Mouse (Mus musculus) midbrain, embryonic 12.5 days (tissue): ENCODE measurements around the gene Nisch. TPM values are rescaled to one million over a fixed set of nuclear protein-coding genes. Genes with fewer than 3 reads are reported as not detected.

ENCODE experiments used
- ATAC-seq: fragments of 200-750 bp; cut with Nextera tagmentation; 2 replicates; pipeline ENCODE4 v1.8.0; 2017; ENCODE audit warnings: low read depth, moderate TSS enrichment, moderate library complexity; ENCODE audit not compliant: low FRiP score
- H3K27ac ChIP-seq: fragments of 300-500 bp; sonication (generic); replicated peaks from 2 replicates; pipeline ENCODE4 v1.5.1; 2016; ENCODE audit warnings: mild to moderate bottlenecking
- H3K27me3 ChIP-seq: fragments of 300-500 bp; sonication (generic); 2 replicates; pipeline ENCODE4 v1.6.1; 2016; ENCODE audit warnings: mild to moderate bottlenecking
- H3K36me3 ChIP-seq: fragments of 300-500 bp; sonication (generic); 2 replicates; pipeline ENCODE4 v1.6.1; 2016
- H3K4me1 ChIP-seq: fragments of 300-500 bp; sonication (generic); 2 replicates; pipeline ENCODE4 v1.6.1; 2016
- H3K4me2 ChIP-seq: fragments of 300-500 bp; sonication (generic); replicated peaks from 2 replicates; pipeline ENCODE4 v1.6.1; 2016; ENCODE audit warnings: mild to moderate bottlenecking, moderate library complexity
- H3K4me3 ChIP-seq: fragments of 300-500 bp; sonication (generic); 2 replicates; pipeline ENCODE4 v1.5.1; 2016; ENCODE audit warnings: mild to moderate bottlenecking
- H3K9ac ChIP-seq: fragments of 300-500 bp; sonication (generic); replicated peaks from 2 replicates; pipeline ENCODE4 v1.6.1; 2016; ENCODE audit warnings: mild to moderate bottlenecking, moderate library complexity
- H3K9me3 ChIP-seq: fragments of 300-500 bp; sonication (generic); 2 replicates; pipeline ENCODE4 v1.6.1; 2016; ENCODE audit warnings: mild to moderate bottlenecking
- WGBS: fragments of 180-500 bp; shearing (Covaris S2); methylation state at CpG from one replicate; pipeline ENCODE4 v1.1.7; 2016; 5-methylcytosine and 5-hydroxymethylcytosine counted together
- polyA plus RNA-seq: library from polyadenylated mRNA; unstranded; fragments of >200 nt; fragmentation: Nextera tagmentation; extraction: Ambion mirVana; gene quantifications from 2 replicates; pipeline ENCODE4 v1.2.1, GENCODE M21; 2016

The Nisch gene
- polyA plus RNA-seq, 1 experiment from 2014 or later, result 480 TPM

- ATAC-seq, result no peak
- Histone ChIP-seq H3K9me3 (no peaks in the 10 kb centered on the region), H3K4me2 (no peak overlapping the region), H3K27ac (no peak overlapping the region), H3K27me3 (no peaks in the 10 kb centered on the region), H3K4me3 (no peak overlapping the region), H3K36me3 (peaks cover 75% of the 10 kb centered on the region), H3K4me1 (peaks cover 6% of the 10 kb centered on the region; the same call in 1 of the 2 replicates), H3K9ac (no peak overlapping the region)
- 64% methylated on average over 16 of the region's 16 CpGs for WGBS
These were observed 18.9 kb downstream of the Nisch start for GRCm38 (mm10) chr14:31197547-31198516.

- H3K9me3 ChIP-seq, result no peaks in the 10 kb centered on the region
- no peak overlapping the region for H3K4me3 ChIP-seq
- H3K4me1 ChIP-seq, result peaks cover 6% of the 10 kb centered on the region; the same call in 1 of the 2 replicates
- H3K27me3 ChIP-seq, result no peaks in the 10 kb centered on the region
- ATAC-seq, result no peak; the same call in 1 of the 2 replicates
- no peak overlapping the region for H3K9ac ChIP-seq
- H3K4me2 ChIP-seq, result no peak overlapping the region
- H3K27ac ChIP-seq, result no peak overlapping the region
- peaks cover 75% of the 10 kb centered on the region for H3K36me3 ChIP-seq
These were observed 20.8 kb downstream of the Nisch start for GRCm38 (mm10) chr14:31195968-31196367.

DNA sequence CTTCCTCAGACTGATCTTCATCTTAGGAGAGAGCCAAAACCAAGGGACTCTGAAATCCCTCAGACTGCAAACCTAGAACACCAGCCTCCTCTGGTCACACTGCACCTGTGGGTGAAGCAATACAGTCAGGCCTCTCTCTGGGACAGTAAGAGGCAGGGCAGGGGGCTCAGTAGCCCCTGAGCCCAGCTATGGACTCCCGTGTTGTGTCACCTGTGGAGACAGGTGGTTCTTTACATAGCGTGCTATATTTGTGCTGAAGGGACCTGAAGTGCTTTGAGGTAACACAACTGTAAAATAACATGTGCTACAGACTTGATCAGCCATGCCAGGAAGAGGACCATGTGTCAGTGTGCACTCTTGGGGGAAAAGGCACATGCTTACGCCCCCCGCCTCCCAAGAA is 21.2 kb downstream of the Nisch start:
- no peaks in the 10 kb centered on the region for H3K9me3 ChIP-seq
- no peak overlapping the region for H3K9ac ChIP-seq
- no peak overlapping the region for H3K27ac ChIP-seq
- no peaks in the 10 kb centered on the region for H3K27me3 ChIP-seq
- no peak for ATAC-seq
- peaks cover 6% of the 10 kb centered on the region; the same call in 1 of the 2 replicates for H3K4me1 ChIP-seq
- H3K36me3 ChIP-seq, result peaks cover 75% of the 10 kb centered on the region
- no peak overlapping the region for H3K4me3 ChIP-seq
- WGBS, result 96% methylated on average over 4 of the region's 4 CpGs
- no peak overlapping the region for H3K4me2 ChIP-seq

DNA sequence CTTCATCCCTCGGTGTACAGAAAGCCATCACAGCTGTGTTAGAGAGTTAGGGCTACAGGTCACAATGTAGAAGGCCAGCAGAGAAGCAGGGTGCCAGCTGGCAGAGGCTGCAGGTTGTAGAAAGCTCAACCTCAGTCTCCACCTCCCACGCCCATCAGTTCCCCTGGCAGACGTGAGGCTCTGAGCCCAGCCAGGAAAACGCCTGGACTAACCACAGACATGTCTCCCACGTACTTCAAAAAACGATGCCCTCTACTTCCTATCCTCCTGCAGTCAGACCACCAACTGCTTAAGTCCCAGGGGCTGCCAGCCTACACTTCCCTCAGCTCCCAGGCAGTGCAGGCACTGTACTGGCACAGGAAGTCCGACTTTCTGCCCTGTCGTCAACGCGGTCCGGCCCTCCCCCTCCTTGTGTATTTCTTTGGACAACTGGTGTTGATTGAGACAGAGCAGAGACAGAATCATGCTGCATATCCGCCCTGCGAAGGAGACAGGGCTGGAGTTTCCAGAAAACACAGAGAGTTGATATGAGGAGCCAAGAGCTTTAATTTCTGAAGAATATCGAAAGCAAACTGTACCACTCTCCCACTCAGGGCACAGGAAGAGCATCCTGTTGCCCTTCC is 21.7 kb downstream of the Nisch start:
- no peak overlapping the region for H3K27ac ChIP-seq
- WGBS, result 88% methylated on average over 14 of the region's 14 CpGs
- no peak overlapping the region for H3K4me2 ChIP-seq
- peaks cover 6% of the 10 kb centered on the region; the same call in 1 of the 2 replicates for H3K4me1 ChIP-seq
- H3K36me3 ChIP-seq, result peaks cover 75% of the 10 kb centered on the region
- no peaks in the 10 kb centered on the region for H3K27me3 ChIP-seq
- ATAC-seq, result no peak
- H3K4me3 ChIP-seq, result no peak overlapping the region
- no peak overlapping the region for H3K9ac ChIP-seq
- no peaks in the 10 kb centered on the region for H3K9me3 ChIP-seq

DNA sequence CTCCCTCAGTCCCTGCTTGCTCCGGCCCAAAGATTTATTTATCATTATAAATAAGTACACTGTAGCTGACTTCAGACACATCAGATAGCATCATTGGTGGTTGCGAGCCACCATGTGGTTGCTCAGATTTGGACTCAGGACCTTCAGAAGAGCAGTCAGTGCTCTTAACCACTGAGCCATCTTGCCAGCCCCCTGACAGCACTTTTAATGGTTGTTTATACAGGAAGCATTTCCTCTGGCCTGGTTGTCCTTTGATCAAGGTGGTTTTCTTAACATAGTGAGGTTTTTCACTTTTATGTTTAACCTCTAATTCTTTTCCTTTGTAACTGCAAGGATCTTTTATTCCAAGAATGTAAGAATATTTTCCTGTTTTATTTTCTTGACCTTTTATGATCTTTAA is 22.3 kb downstream of the Nisch start:
- no peaks in the 10 kb centered on the region for H3K27me3 ChIP-seq
- peaks cover 75% of the 10 kb centered on the region for H3K36me3 ChIP-seq
- H3K4me2 ChIP-seq, result no peak overlapping the region
- H3K27ac ChIP-seq, result no peak overlapping the region
- no peak overlapping the region for H3K4me3 ChIP-seq
- 96% methylated on average over 2 of the region's 2 CpGs for WGBS
- H3K9ac ChIP-seq, result no peak overlapping the region
- H3K9me3 ChIP-seq, result no peaks in the 10 kb centered on the region
- H3K4me1 ChIP-seq, result peaks cover 9% of the 10 kb centered on the region; the same call in 1 of the 2 replicates
- no peak for ATAC-seq

DNA sequence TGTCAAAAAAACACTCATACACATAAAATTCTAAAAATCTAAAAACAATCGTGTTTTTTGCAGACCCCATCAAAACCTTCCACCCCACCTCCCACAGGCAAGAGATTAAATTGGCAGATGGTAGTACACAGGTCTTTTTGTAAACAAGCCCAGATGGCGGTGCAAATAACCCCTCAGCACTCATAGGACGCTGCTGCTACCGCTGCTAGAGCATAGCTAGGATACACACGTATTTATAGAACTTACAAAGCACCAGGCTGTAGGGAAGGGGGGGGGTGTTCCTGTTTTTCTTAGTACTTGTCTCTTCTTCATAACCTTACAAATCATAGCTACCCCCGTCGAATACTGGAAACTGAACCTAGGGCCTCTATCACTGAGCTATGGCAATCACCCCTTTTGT is 23.0 kb downstream of the Nisch start:
- Histone ChIP-seq H3K4me3 (no peak overlapping the region), H3K4me2 (no peak overlapping the region), H3K4me1 (peaks cover 15% of the 10 kb centered on the region; the same call in 1 of the 2 replicates), H3K27ac (no peak overlapping the region), H3K27me3 (no peaks in the 10 kb centered on the region), H3K9ac (no peak overlapping the region), H3K9me3 (no peaks in the 10 kb centered on the region), H3K36me3 (peaks cover 75% of the 10 kb centered on the region)
- ATAC-seq, result no peak
- 87% methylated on average over 7 of the region's 7 CpGs for WGBS

GRCm38 (mm10) chr14:31191936-31192335 is 24.8 kb downstream of the Nisch start:
- 93% methylated on average over 2 of the region's 2 CpGs for WGBS
- no peak overlapping the region for H3K4me2 ChIP-seq
- no peaks in the 10 kb centered on the region for H3K27me3 ChIP-seq
- no peak overlapping the region for H3K4me3 ChIP-seq
- H3K27ac ChIP-seq, result no peak overlapping the region
- no peaks in the 10 kb centered on the region for H3K9me3 ChIP-seq
- peaks cover 12% of the 10 kb centered on the region; the same call in 1 of the 2 replicates for H3K4me1 ChIP-seq
- no peak for ATAC-seq
- H3K9ac ChIP-seq, result no peak overlapping the region
- H3K36me3 ChIP-seq, result peaks cover 86% of the 10 kb centered on the region

GRCm38 (mm10) chr14:31189348-31189747 is 27.4 kb downstream of the Nisch start:
- peaks cover 12% of the 10 kb centered on the region; the same call in 1 of the 2 replicates for H3K4me1 ChIP-seq
- H3K36me3 ChIP-seq, result peaks cover 98% of the 10 kb centered on the region
- no peak overlapping the region for H3K4me2 ChIP-seq
- H3K4me3 ChIP-seq, result no peak overlapping the region
- WGBS, result 87% methylated on average over 3 of the region's 3 CpGs
- H3K27me3 ChIP-seq, result no peaks in the 10 kb centered on the region
- ATAC-seq, result no peak
- H3K9ac ChIP-seq, result no peak overlapping the region
- H3K9me3 ChIP-seq, result no peaks in the 10 kb centered on the region
- peak overlapping the region; percentile 36 for H3K27ac ChIP-seq

DNA sequence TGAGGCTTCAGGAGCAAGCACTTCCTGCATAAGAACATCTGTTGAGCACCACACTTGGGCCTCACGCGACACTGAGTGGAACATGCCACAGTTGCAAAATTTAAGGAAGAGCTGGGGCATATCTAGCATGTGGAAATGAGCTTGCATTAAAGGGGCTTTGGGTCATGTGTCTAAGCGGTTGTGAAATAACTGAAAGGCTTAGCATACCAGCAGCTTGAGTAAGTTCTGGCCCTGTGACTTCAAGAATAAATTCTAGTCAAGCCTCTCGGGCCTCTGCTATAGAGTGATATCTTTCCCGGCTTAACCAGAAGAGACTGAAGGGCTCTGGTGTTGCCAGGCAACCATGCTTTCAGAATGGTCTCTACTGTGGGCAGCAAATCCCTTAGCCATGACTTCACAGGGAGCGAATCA is 28.0 kb downstream of the Nisch start:
- Histone ChIP-seq H3K9me3 (no peaks in the 10 kb centered on the region), H3K27me3 (no peaks in the 10 kb centered on the region), H3K4me1 (peaks cover 12% of the 10 kb centered on the region; the same call in 1 of the 2 replicates), H3K36me3 (peaks cover 98% of the 10 kb centered on the region), H3K9ac (no peak overlapping the region), H3K27ac (peak overlapping the region; percentile 36), H3K4me3 (no peak overlapping the region), H3K4me2 (no peak overlapping the region)
- ATAC-seq, result peak; percentile 81
- 47% methylated on average over 6 of the region's 6 CpGs for WGBS

GRCm38 (mm10) chr14:31186656-31187055 is 30.1 kb downstream of the Nisch start:
- no peaks in the 10 kb centered on the region for H3K9me3 ChIP-seq
- peaks cover 100% of the 10 kb centered on the region for H3K36me3 ChIP-seq
- no peak overlapping the region for H3K4me3 ChIP-seq
- no peak overlapping the region for H3K9ac ChIP-seq
- 91% methylated on average over 4 of the region's 4 CpGs for WGBS
- no peak for ATAC-seq
- H3K4me2 ChIP-seq, result no peak overlapping the region
- H3K27ac ChIP-seq, result no peak overlapping the region
- peaks cover 12% of the 10 kb centered on the region; the same call in 1 of the 2 replicates for H3K4me1 ChIP-seq
- no peaks in the 10 kb centered on the region for H3K27me3 ChIP-seq

GRCm38 (mm10) chr14:31184195-31184594 is 32.6 kb downstream of the Nisch start:
- peaks cover 6% of the 10 kb centered on the region; the same call in 1 of the 2 replicates for H3K4me1 ChIP-seq
- no peak overlapping the region for H3K9ac ChIP-seq
- WGBS, result 96% methylated on average over 12 of the region's 12 CpGs
- H3K27ac ChIP-seq, result no peak overlapping the region
- H3K4me3 ChIP-seq, result no peak overlapping the region
- ATAC-seq, result no peak
- H3K4me2 ChIP-seq, result no peak overlapping the region
- no peaks in the 10 kb centered on the region for H3K9me3 ChIP-seq
- H3K27me3 ChIP-seq, result no peaks in the 10 kb centered on the region
- peaks cover 100% of the 10 kb centered on the region for H3K36me3 ChIP-seq

GRCm38 (mm10) chr14:31183541-31183940 is 33.2 kb downstream of the Nisch start:
- Histone ChIP-seq H3K4me3 (no peak overlapping the region), H3K4me2 (no peak overlapping the region), H3K36me3 (peaks cover 100% of the 10 kb centered on the region), H3K27ac (no peak overlapping the region), H3K9ac (no peak overlapping the region), H3K9me3 (no peaks in the 10 kb centered on the region), H3K27me3 (no peaks in the 10 kb centered on the region), H3K4me1 (no peaks in the 10 kb centered on the region)
- 89% methylated on average over 5 of the region's 5 CpGs for WGBS
- ATAC-seq, result no peak
